Mouse (Mus musculus): ENCODE measurements around the gene Gm47995. TPM values are rescaled to one million over a fixed set of nuclear protein-coding genes. Genes with fewer than 3 reads are reported as not detected.

The Gm47995 gene
- polyA plus RNA-seq, 1 experiment = 2.7 TPM

- no peak for TF ChIP-seq GATA1 (IDR thresholded peaks at IDR 0.05; ENCODE audit: low read length)
Observed at GRCm38 (mm10) chr1:151223377-151223776, 25.1 kb downstream of the Gm47995 start.

- no peak for TF ChIP-seq GATA1 (IDR thresholded peaks at IDR 0.05; ENCODE audit: low read length)
Observed at GRCm38 (mm10) chr1:151224536-151224935, 26.3 kb downstream of the Gm47995 start.

GRCm38 (mm10) chr1:151227506-151227905 is 29.3 kb downstream of the Gm47995 start:
- no peak for TF ChIP-seq GATA1 (IDR thresholded peaks at IDR 0.05; ENCODE audit: low read length)

GRCm38 (mm10) chr1:151228320-151228989 is 30.2 kb downstream of the Gm47995 start:
- TF ChIP-seq GATA1 (IDR thresholded peaks at IDR 0.05; ENCODE audit: low read length) = no peak

GRCm38 (mm10) chr1:151232346-151232745 is 34.1 kb downstream of the Gm47995 start:
- no peak for TF ChIP-seq GATA1 (IDR thresholded peaks at IDR 0.05; ENCODE audit: low read length)

GRCm38 (mm10) chr1:151233756-151234155 is 35.5 kb downstream of the Gm47995 start:
- no peak for TF ChIP-seq GATA1 (IDR thresholded peaks at IDR 0.05; ENCODE audit: low read length)

- TF ChIP-seq GATA1 (IDR thresholded peaks at IDR 0.05; ENCODE audit: low read length) = no peak
Observed at GRCm38 (mm10) chr1:151235574-151235973, 37.3 kb downstream of the Gm47995 start.

- TF ChIP-seq GATA1 (IDR thresholded peaks at IDR 0.05; ENCODE audit: low read length) = no peak
Observed at GRCm38 (mm10) chr1:151236141-151236930, 38.1 kb downstream of the Gm47995 start.

GRCm38 (mm10) chr1:151237780-151238179 is 39.5 kb downstream of the Gm47995 start:
- no peak for TF ChIP-seq GATA1 (IDR thresholded peaks at IDR 0.05; ENCODE audit: low read length)

GRCm38 (mm10) chr1:151243332-151243731 is 45.1 kb downstream of the Gm47995 start:
- TF ChIP-seq GATA1 (IDR thresholded peaks at IDR 0.05; ENCODE audit: low read length) = no peak

- no peak for TF ChIP-seq GATA1 (IDR thresholded peaks at IDR 0.05; ENCODE audit: low read length)
Observed at GRCm38 (mm10) chr1:151244013-151244412, 45.8 kb downstream of the Gm47995 start.

- TF ChIP-seq GATA1 (IDR thresholded peaks at IDR 0.05; ENCODE audit: low read length) = no peak
Observed at GRCm38 (mm10) chr1:151244761-151245160, 46.5 kb downstream of the Gm47995 start.

- TF ChIP-seq GATA1 (IDR thresholded peaks at IDR 0.05; ENCODE audit: low read length) = no peak
Observed at GRCm38 (mm10) chr1:151245165-151245564, 46.9 kb downstream of the Gm47995 start.

- TF ChIP-seq GATA1 (IDR thresholded peaks at IDR 0.05; ENCODE audit: low read length) = no peak
Observed at GRCm38 (mm10) chr1:151245846-151246245, 47.6 kb downstream of the Gm47995 start.

Other genes starting within 250 kb of the Gm47995 start
- not detected in 2 replicates for gene Hmcn1, start 205.0 kb upstream of the Gm47995 start, polyA plus RNA-seq (2012)
- gene Gm47985, start 15.9 kb upstream of the Gm47995 start, polyA plus RNA-seq (2012) = 0.32 and 0.96 TPM in 2 replicates
- gene Gm8947, start 6.1 kb upstream of the Gm47995 start, polyA plus RNA-seq (2012) = 0.10 and 0.59 TPM in 2 replicates
- gene 3110040M04Rik, start 5.7 kb downstream of the Gm47995 start, polyA plus RNA-seq (2012) = 0.98 and 1.1 TPM in 2 replicates
- gene Gm47996, start 11.7 kb downstream of the Gm47995 start, polyA plus RNA-seq (2012) = 0.36 TPM in 2 replicates
- 126 and 153 TPM in 2 replicates for gene Ivns1abp, start 146.0 kb downstream of the Gm47995 start, polyA plus RNA-seq (2012)
- 0.49 and 0.78 TPM in 2 replicates for gene Swt1, start 230.0 kb downstream of the Gm47995 start, polyA plus RNA-seq (2012)
- 29.8 and 31.2 TPM in 2 replicates for gene Trmt1l, start 230.1 kb downstream of the Gm47995 start, polyA plus RNA-seq (2012)

All from G1E-ER4 (cell line).